Comparison of ENCODE assay signal across 1 mouse cellular context in the genomic region with DNA sequence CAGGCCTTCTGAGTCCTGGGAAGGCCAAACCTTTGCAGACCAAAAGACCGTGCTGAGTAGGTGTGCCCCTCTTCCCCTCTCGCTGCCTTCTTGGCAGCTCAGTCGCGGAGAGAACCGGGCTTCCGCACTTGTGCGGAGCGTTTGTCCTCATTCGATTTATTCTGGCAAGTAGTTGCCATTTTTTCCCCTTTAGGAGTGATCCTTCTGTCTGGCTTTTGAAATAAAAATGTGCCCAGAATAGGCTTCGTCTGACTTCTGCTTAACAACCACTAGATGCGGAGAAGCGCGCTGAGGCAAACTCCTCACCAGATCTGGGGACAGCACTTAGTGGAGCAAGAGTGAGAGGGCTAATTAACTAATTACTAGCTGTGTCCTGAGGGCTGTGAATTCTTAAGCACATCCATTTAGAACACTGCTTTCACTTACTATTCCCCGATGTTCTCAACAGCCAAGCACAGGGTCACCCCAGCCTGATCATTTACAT.
A peak's percentile ranks its signal among the peaks of the same experiment; 100 is the strongest.
TF ChIP-seq lines count a peak whose summit lies in the region.

No protein-coding gene starts in this region.

TF ChIP-seq in MEL, 35 proteins besides CTCF, POLR2A, EP300 and RAD21 (continued from another document):
- 0 out of 2 replicates have a peak, but pooled peaks have one; percentile 14 for TF ChIP-seq MAZ (IDR thresholded peaks at IDR 0.05; ENCODE audit: low read depth, low read length)
- peak; percentile 34; the same call in 1 of the 2 replicates for TF ChIP-seq TBP (IDR thresholded peaks at IDR 0.05; ENCODE audit: low read depth, low read length)
- peak; percentile 45; the same call in 1 of the 2 replicates for TF ChIP-seq UBTF (IDR thresholded peaks at IDR 0.05; ENCODE audit: borderline replicate concordance, insufficient read depth, low read depth, low read length)
- TF ChIP-seq ZMIZ1 (IDR thresholded peaks at IDR 0.05; ENCODE audit: low read depth, low read length) = no peak
- no peak for TF ChIP-seq JUND (IDR thresholded peaks at IDR 0.05; ENCODE audit: low read depth, low read length)
- no peak for TF ChIP-seq ZNF384 (IDR thresholded peaks at IDR 0.05; ENCODE audit: low read depth, low read length)
